Mouse (Mus musculus) CD4-positive helper T cell, adult 2 months (primary cell): ENCODE results near the gene Olfr522.

Experiments
- DNase-seq: peaks from one replicate; pipeline ENCODE4 v3.0.0-alpha.2; 2012; ENCODE audit warnings: low read depth, missing footprints, low spot score

The Olfr522 gene

DNA sequence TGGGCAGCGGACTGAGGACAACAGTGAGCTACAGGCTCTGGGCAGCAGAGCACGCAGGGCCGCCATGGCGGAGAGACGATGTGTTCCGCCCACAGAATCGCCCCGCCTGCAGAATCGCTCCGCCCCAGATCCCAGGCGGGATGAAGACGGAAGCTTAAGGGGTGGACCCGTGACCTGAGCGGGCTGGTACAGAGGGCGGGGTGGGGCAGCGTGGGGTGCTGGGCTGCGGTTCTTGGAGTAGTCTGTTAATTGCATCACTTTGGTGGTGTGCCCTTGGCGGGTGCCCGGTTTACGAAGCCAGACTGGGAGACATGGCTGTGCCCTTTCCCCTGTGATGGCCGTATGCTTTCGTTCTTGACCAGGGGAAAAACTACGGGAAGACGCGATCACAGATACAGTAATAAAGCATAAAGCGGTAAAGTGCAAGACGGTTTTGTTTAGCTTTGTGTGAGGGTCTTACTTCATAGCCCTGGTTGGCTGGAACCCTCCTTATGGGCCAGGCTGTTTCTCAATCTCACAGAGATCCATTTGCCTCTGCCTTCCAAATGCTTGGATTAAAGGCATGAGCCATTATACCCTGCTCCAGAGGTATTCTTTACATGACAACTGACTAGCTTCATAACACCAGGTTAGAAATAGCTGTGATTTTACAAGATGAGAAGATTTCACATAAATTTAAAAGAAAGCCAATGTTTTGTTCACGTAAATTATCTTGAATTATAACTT, 48.1 kb downstream of the Olfr522 start, which contains the start of gene Echs1:
TSS of gene Echs1 (minus strand) at position 148 of the 726 bp plus-strand sequence.
- DNase-seq = peak; percentile 91

DNA sequence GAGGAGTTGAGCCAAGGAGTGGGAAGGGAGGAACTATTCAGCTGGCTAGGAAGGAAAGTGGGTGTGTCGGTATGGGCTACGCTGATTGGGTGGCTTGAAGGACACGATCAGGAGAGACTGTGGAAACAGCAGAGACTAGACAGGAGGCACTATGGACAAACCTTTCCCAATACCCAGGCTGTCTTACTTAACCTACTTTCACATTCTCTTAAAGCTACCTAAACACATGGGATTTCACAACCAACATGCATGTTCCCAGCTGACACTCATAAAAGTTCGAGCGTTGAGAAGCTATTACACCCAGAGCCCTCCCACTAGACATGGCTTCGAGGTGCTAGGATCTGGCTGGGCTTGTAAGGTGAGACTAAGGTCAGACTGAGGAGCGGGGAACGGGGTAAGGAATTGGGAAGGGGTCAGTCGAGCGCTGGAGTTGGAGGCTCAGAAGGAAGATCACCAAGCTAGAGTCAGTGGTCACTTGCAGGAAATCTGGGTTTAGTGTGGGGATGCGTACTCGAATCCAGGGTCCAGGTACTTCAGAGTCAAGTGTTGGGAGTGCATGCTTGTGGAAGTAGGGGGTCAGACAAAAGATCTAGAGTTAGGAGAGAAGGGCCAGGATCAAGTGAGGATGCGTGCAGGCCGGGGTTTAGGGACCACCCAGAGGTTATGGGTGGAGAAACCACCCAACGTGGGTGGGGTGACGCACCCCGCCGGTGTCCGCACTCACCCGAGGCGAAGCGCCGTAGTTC, 48.8 kb downstream of the Olfr522 start, which contains the start of gene Paox:
TSS of gene Paox (plus strand) at position 217 of the 746 bp plus-strand sequence.
- DNase-seq = peak; percentile 18

- DNase-seq = no peak
These were observed 52.6 kb downstream of the Olfr522 start for GRCm38 (mm10) chr7:140111943-140112342.
